Mouse (Mus musculus) liver, postnatal 0 days (tissue): Measurements from ENCODE around the gene Cd59a. TPM values are rescaled to one million over a fixed set of nuclear protein-coding genes. Genes with fewer than 3 reads are reported as not detected.
A peak's percentile ranks its signal among the peaks of the same experiment; 100 is the strongest.
"Not testable (repeated sequence)": the region's sequence is repeated elsewhere in the genome, so short reads cannot be mapped to it uniquely, and the experiment has no call there.

Experiments
- ATAC-seq: fragments of 200-750 bp; cut with Nextera tagmentation; 2 replicates; pipeline ENCODE4 v1.8.0; 2017; ENCODE audit warnings: mild to moderate bottlenecking, moderate library complexity
- DNase-seq: peaks from one replicate; pipeline ENCODE4 v3.0.0-alpha.2; 2016
- H3K27ac ChIP-seq: fragments of 300-500 bp; sonication (generic); 2 replicates; pipeline ENCODE4 v1.5.1; 2014; ENCODE audit warnings: antibody characterized with exemption, moderate library complexity, mild to moderate bottlenecking, low read depth
- H3K27me3 ChIP-seq: fragments of 300-500 bp; sonication (generic); 2 replicates; pipeline ENCODE4 v1.6.1; 2014; ENCODE audit warnings: low read length, control low read depth, mixed read lengths; ENCODE audit not compliant: insufficient read depth
- H3K36me3 ChIP-seq: fragments of 300-500 bp; sonication (generic); replicated peaks from 2 replicates; pipeline ENCODE4 v1.6.1; 2014; ENCODE audit warnings: mild to moderate bottlenecking, control low read depth, low read length, moderate library complexity, mixed read lengths; ENCODE audit not compliant: insufficient read depth
- H3K4me1 ChIP-seq: fragments of 300-500 bp; sonication (generic); 2 replicates; pipeline ENCODE4 v1.6.1; 2014; ENCODE audit warnings: antibody characterized with exemption, mild to moderate bottlenecking, control low read depth; ENCODE audit not compliant: insufficient read depth
- H3K4me2 ChIP-seq: fragments of 300-500 bp; sonication (generic); 2 replicates; pipeline ENCODE4 v1.6.1; 2014; ENCODE audit warnings: low read depth, mild to moderate bottlenecking, low read length, moderate library complexity, mixed read lengths
- H3K4me3 ChIP-seq: fragments of 300-500 bp; sonication (generic); 2 replicates; pipeline ENCODE4 v1.5.1; 2014; ENCODE audit warnings: low read depth, low read length
- H3K9ac ChIP-seq: fragments of 300-500 bp; sonication (generic); replicated peaks from 2 replicates; pipeline ENCODE4 v1.6.1; 2014; ENCODE audit warnings: mild to moderate bottlenecking, moderate library complexity
- H3K9me3 ChIP-seq: fragments of 300-500 bp; sonication (generic); 2 replicates; pipeline ENCODE4 v1.6.1; 2016; ENCODE audit warnings: mild to moderate bottlenecking, control low read depth, low read length, mixed read lengths
- CTCF ChIP-seq: sonication (generic); IDR thresholded peaks from 2 replicates; pipeline ENCODE4 v1.5.1; 2016; ENCODE audit warnings: antibody characterized with exemption, low read depth
- EP300 ChIP-seq: IDR thresholded peaks from 2 replicates; pipeline ENCODE4 v1.6.1; 2016; ENCODE audit warnings: antibody characterized with exemption, low read depth, mild to moderate bottlenecking
- WGBS: fragments of 180-500 bp; shearing (Covaris S2); extraction: QIAGEN DNeasy Blood & Tissue Kit; methylation state at CpG from one replicate; pipeline ENCODE4 v1.1.7; 2014; ENCODE audit not compliant: insufficient replicate concordance; 5-methylcytosine and 5-hydroxymethylcytosine counted together
- polyA plus RNA-seq: library from polyadenylated mRNA; unstranded; fragments of >200 nt; fragmentation: Nextera tagmentation; extraction: Ambion mirVana; gene quantifications from 2 replicates; pipeline ENCODE4 v1.2.1, GENCODE M21; 2015

Cd59a gene
- polyA plus RNA-seq, 1 experiment from 2014 or later: 73.8 TPM

DNA sequence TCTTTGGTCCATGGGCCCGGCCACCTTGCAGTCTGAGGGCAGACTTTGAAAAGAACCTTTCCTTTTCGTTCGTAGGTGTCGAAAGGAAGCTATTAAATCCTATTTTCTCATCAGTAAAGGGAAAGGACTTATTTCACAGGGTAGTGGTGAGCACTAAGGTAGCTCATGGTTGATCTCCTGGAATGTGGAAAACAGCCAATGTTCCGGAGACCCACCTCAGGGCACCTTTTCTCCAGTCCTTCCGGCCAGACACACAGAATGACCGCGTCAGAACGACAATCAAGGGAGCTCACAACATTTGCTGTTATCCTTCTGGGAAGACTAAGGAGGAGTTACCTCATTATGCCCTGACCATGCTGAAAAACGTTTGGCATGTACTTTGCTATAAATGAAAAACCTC, 655 bp downstream of the Cd59a start:
- no peaks in the 10 kb centered on the region for H3K9me3 ChIP-seq
- no peak for TF ChIP-seq EP300
- H3K9ac ChIP-seq: peak overlapping the region; percentile 80
- H3K4me1 ChIP-seq: peaks cover 30% of the 10 kb centered on the region
- H3K36me3 ChIP-seq: no peaks in the 10 kb centered on the region
- peak overlapping the region; percentile 70 for H3K4me2 ChIP-seq
- H3K27me3 ChIP-seq: no peaks in the 10 kb centered on the region
- no peak for DNase-seq
- H3K4me3 ChIP-seq: peak overlapping the region; percentile 60
- ATAC-seq: peak; percentile 1; the same call in 1 of the 2 replicates
- WGBS: 32% methylated on average over 10 of the region's 10 CpGs
- peak overlapping the region; percentile 92 for H3K27ac ChIP-seq

DNA sequence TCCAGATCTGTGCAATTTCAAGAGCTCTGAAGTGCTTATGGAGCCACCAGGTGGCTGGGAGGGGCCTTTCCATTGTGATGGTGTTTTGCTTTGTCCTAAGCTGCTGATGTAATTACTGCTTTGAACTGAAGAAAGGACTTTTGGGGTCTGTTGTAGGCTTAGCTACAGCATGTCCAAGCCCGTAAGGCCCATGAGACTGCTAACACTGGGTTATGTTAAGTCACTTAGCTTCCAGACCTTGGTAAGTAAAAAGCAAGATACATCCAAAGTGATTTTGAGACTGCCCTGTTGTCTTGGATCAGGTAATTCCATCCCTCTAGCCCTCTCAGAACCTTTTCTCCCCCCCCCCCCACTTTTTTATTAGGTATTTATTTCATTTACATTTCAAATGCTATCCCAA, 1.2 kb downstream of the Cd59a start:
- peak overlapping the region; percentile 60 for H3K4me3 ChIP-seq
- peaks cover 28% of the 10 kb centered on the region for H3K4me1 ChIP-seq
- peak; percentile 36 for TF ChIP-seq CTCF
- H3K9me3 ChIP-seq, H3K27me3 ChIP-seq, ATAC-seq, H3K36me3 ChIP-seq: not testable (repeated sequence)
- peak overlapping the region; percentile 70 for H3K4me2 ChIP-seq
- WGBS: 67% methylated on average over 1 of the region's 1 CpGs
- peak overlapping the region; percentile 92 for H3K27ac ChIP-seq
- DNase-seq: peak; percentile 13
- H3K9ac ChIP-seq: peak overlapping the region; percentile 80

DNA sequence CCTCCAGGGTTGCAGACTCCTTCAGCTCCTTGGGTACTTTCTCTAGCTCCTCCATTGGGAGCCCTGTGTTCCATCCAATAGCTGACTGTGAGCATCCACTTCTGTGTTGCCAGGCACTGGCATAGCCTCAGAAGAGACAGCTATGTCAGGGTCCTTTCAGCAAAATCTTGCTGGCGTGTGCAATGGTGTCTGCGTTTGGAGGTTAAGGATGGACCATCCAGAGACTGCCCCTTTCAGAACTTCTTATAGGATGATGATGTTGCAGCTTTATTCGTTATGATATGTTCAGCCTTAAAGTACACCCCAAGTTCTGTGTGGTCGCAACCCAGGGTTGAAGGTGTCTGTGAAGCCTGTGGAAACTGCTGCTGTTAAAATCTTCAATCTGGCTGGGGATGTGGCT, 1.8 kb downstream of the Cd59a start:
- 82% methylated on average over 4 of the region's 4 CpGs for WGBS
- Histone ChIP-seq H3K4me3 (peak overlapping the region; percentile 60), H3K27ac (peak overlapping the region; percentile 92), H3K4me1 (peaks cover 26% of the 10 kb centered on the region), H3K4me2 (peak overlapping the region; percentile 70), H3K9ac (peak overlapping the region; percentile 80)
- not testable (repeated sequence) for H3K27me3 ChIP-seq, H3K36me3 ChIP-seq, H3K9me3 ChIP-seq, ATAC-seq
- peak; percentile 9 for DNase-seq

DNA sequence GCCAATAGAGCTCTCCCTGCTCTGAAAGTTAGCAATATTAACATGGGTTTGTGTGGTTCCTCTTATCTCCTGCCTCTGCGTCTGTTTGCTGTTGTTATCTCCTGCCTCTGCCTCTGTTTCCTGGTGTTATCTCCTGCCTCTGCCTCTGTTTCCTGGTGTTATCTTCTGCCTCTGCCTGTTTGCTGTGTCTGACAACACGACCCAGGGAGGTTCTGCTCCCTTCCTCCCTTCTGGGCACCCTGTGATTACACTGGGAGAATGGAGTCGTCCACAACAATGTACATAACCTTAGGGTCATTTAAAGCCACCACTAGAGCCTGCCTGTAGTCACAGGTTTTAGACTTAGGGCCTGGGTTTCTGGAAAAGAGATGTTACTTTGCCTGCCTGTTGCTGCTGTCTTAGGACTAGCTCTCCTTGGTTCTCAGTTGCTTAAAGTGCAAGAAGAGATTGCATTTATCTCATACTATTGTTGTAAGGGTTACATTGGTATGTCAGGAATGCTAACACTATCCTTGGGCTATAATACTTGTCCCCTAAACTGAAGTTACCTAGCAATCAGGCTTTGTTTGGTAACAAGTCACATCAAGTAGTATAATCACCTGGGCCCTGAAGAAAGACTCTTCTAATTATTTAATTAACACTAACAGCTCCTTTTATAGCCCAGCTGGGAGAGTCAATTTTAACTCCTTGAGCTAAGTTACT, 3.1 kb downstream of the Cd59a start:
- ATAC-seq: peak; percentile 81
- Histone ChIP-seq H3K9me3 (no peaks in the 10 kb centered on the region), H3K27me3 (no peaks in the 10 kb centered on the region), H3K4me2 (peak overlapping the region; percentile 70), H3K4me3 (peak overlapping the region; percentile 8), H3K36me3 (0 out of 2 replicates have a peak, but pooled peaks cover 2% of the 10 kb centered on the region), H3K4me1 (peaks cover 33% of the 10 kb centered on the region), H3K27ac (peak overlapping the region; percentile 79), H3K9ac (peak overlapping the region; percentile 51)
- WGBS: 11% methylated on average over 3 of the region's 3 CpGs
- peak; percentile 35 for DNase-seq
- no peak for TF ChIP-seq CTCF
- peak; percentile 98 for TF ChIP-seq EP300

DNA sequence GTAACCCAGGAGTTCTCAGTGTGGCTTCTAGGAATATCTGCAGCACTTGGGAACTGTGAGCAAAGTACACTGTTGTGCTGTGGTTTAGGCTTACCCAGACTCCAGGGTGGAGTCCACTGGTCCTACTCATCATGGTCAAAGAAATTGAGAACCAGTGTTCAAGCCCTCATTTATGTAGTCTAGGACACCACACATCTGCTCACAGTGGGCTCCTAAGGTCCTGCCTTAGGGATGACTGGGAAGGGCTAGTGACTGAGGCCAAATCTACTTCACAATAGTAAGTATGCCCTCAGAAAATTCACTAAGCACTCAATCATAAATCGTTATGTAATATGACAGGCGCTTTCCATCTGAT, 3.6 kb downstream of the Cd59a start:
- no peak for DNase-seq
- TF ChIP-seq EP300: no peak
- TF ChIP-seq CTCF: no peak
- Histone ChIP-seq H3K27ac (peak overlapping the region; percentile 79), H3K9me3 (no peaks in the 10 kb centered on the region), H3K36me3 (0 out of 2 replicates have a peak, but pooled peaks cover 2% of the 10 kb centered on the region), H3K4me3 (peak overlapping the region; percentile 8), H3K27me3 (no peaks in the 10 kb centered on the region), H3K4me1 (peaks cover 33% of the 10 kb centered on the region), H3K4me2 (peak overlapping the region; percentile 70), H3K9ac (peak overlapping the region; percentile 51)
- 82% methylated on average over 2 of the region's 2 CpGs for WGBS
- ATAC-seq: no peak

DNA sequence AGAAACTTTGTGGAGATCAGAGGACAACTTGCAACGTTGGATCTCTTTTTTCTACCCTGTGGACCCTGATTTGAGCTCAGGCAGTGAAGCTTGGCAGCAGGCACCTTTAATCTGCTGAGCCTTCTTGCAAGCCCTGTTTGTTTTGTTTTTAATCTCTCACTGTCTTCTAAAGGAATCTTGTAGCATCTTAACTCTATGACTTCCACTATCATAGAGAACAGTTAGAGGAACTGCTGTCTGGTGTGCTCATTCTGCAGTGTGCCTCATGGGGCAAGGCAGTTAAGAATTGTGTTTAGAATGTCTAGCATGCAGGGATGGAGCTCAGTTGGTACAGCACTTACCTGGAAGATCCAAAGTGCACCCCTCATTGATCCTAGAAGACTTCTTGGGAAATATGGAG, 4.3 kb downstream of the Cd59a start:
- TF ChIP-seq EP300 (peak; percentile 26; the same call in 1 of the 2 replicates), CTCF (no peak)
- Histone ChIP-seq H3K27me3 (no peaks in the 10 kb centered on the region), H3K36me3 (0 out of 2 replicates have a peak, but pooled peaks cover 2% of the 10 kb centered on the region), H3K4me1 (peaks cover 33% of the 10 kb centered on the region), H3K9me3 (no peaks in the 10 kb centered on the region), H3K9ac (peak overlapping the region; percentile 41), H3K27ac (peak overlapping the region; percentile 48), H3K4me3 (0 out of 2 replicates have a peak overlapping the region, but pooled peaks have one; percentile 13), H3K4me2 (peak overlapping the region; percentile 70)
- DNase-seq (no peak), ATAC-seq (no peak)
- 52% methylated on average over 1 of the region's 1 CpGs for WGBS
